Mouse (Mus musculus): ENCODE measurements around the gene Eml3.
A peak's percentile ranks its signal among the peaks of the same experiment; 100 is the strongest.

DNA sequence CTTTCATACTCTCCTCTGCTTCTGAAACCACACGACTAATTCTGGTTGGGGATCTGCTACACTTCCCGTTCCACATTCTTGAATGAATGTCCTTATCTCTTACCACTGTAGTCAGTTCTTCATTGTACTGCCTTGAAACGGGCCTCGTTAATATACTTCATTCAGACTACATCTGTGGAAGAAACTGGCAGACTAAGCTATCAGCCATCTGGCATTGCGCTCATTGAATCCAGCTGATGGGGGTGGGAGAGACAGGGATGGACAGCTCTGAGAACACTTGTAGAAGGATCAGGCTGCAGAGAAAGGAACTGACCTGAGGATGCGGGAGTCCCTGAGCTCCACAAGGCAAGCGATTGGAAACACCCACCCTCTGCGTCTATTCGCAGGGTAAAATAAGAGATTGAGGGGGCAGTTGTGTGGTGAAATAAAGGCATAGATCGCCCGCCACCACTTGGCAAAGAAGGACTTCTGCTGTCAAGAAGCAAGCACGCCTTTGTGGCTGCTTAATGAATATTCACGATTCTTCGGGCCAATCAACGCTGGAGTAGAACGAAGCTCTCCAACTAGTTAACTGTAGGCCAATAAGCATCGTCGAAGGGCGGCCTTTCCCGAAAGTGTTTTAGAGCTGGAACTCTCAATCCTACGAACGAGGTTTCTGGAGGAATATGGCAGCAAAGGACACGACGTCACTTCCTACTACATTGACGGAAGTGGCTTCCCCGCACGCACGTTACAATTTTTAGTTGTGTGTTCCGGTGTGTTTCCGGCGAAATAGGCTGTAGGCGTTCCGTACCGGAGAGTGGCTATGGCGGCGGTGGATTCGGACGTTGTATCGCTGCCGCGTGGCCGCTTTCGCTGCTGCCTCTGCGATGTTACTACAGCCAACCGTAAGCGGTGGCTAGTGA, 24.0 kb downstream of the Eml3 start, which contains the start of gene Tut1:
- TF ChIP-seq CTCF (IDR thresholded peaks at IDR 0.05; ENCODE audit: low read depth) (peak; percentile 25; the same call in 1 of the 2 replicates), EP300 (optimal IDR thresholded peaks at IDR 0.05) (no peak)

Measured in stomach, postnatal 0 days (tissue).